Mouse (Mus musculus) forebrain, embryonic 16.5 days (tissue): Measurements from ENCODE around the gene Pole2. TPM values are rescaled to one million over a fixed set of nuclear protein-coding genes. Genes with fewer than 3 reads are reported as not detected.

Source experiments
- ATAC-seq: fragments of 200-750 bp; cut with Nextera tagmentation; 2 replicates; pipeline ENCODE4 v1.8.0; 2017; ENCODE audit warnings: mild to moderate bottlenecking, moderate library complexity
- H3K27ac ChIP-seq: fragments of 300-500 bp; sonication (generic); 2 replicates; pipeline ENCODE4 v1.5.1; 2014; ENCODE audit warnings: low read length, control low read depth
- H3K27me3 ChIP-seq: fragments of 300-500 bp; sonication (generic); replicated peaks from 2 replicates; pipeline ENCODE4 v1.6.1; 2014; ENCODE audit warnings: low read length; ENCODE audit not compliant: control insufficient read depth, insufficient read depth
- H3K36me3 ChIP-seq: fragments of 300-500 bp; sonication (generic); 2 replicates; pipeline ENCODE4 v1.6.1; 2014; ENCODE audit not compliant: control insufficient read depth, insufficient read depth
- H3K4me1 ChIP-seq: fragments of 300-500 bp; sonication (generic); replicated peaks from 2 replicates; pipeline ENCODE4 v1.6.1; 2014; ENCODE audit warnings: low read length; ENCODE audit not compliant: control insufficient read depth, insufficient read depth
- H3K4me2 ChIP-seq: fragments of 300-500 bp; sonication (generic); 2 replicates; pipeline ENCODE4 v1.6.1; 2014; ENCODE audit warnings: mild to moderate bottlenecking, low read length, control low read depth
- H3K4me3 ChIP-seq: fragments of 300-500 bp; sonication (generic); replicated peaks from 2 replicates; pipeline ENCODE4 v1.5.1; 2014; ENCODE audit warnings: mild to moderate bottlenecking, low read length, control low read depth
- H3K9ac ChIP-seq: fragments of 300-500 bp; sonication (generic); replicated peaks from 2 replicates; pipeline ENCODE4 v1.6.1; 2014; ENCODE audit warnings: low read depth, low read length, control low read depth
- H3K9me3 ChIP-seq: fragments of 300-500 bp; sonication (generic); 2 replicates; pipeline ENCODE4 v1.6.1; 2016; ENCODE audit warnings: low read length; ENCODE audit not compliant: control insufficient read depth
- WGBS: fragments of 180-500 bp; shearing (Covaris S2); extraction: QIAGEN DNeasy Blood & Tissue Kit; methylation state at CpG from one replicate; pipeline ENCODE4 v1.1.7; 2014; 5-methylcytosine and 5-hydroxymethylcytosine counted together
- polyA plus RNA-seq: library from polyadenylated mRNA; unstranded; fragments of >200 nt; fragmentation: Nextera tagmentation; extraction: Ambion mirVana; gene quantifications from 2 replicates; pipeline ENCODE4 v1.2.1, GENCODE M21; 2015

Gene Pole2
- polyA plus RNA-seq, 1 experiment from 2014 or later, result 7.2 TPM

DNA sequence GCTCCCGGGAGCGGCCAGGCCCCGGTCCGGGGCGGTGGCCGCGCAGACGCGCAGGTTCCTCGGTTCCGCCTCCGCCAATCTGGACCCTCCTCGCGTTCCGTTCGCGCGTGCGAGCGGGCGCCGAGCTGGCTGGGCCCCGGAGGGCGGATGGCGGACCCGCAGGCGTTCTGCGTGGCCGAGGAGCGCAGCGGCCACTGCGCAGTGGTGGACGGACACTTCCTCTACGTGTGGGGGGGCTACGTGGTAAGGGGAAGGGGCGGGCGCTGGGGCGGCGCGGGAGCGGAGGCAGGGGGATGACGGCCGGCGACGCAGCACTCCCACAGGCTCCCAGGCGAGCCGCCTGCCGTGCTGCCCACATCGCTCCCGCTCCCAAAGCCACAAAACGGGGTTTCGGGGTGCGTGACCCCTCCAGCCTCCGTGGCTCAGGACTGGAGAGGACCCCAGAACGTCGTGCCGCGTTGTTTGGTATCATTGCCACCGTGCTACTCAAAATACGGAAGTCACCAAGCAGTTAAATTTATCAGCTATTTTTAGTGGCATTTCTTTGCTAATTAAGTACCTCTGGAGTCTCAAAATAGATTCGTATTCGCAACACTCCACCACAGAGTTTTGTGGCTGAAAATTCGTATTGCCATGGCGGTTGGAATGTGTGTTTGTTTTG, 13.9 kb upstream of the Pole2 start:
- H3K27ac ChIP-seq, result peak overlapping the region; percentile 31
- H3K9me3 ChIP-seq, result no peaks in the 10 kb centered on the region
- WGBS, result under 1% methylated on average over 59 of the region's 64 CpGs

DNA sequence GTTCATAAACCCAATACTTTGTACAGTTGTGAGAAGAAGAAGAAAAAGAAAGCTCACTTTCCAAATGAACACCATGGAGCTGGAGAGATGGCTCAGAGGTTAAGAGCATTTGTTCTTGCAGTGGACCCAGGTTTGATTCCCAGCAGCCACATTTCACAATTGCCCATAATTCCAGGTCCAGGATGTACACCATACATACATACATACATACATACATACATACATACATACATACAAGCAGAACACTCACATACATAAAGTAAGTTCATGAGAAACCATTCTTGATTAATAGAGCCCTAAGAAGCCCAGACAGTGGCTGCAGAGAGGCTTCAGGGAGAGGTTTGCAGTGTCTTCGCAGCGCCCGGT, 13.4 kb upstream of the Pole2 start:
- peak overlapping the region; percentile 73 for H3K4me2 ChIP-seq
- H3K27me3 ChIP-seq, result no peaks in the 10 kb centered on the region
- peaks cover 5% of the 10 kb centered on the region for H3K4me1 ChIP-seq
- H3K9ac ChIP-seq, result peak overlapping the region; percentile 73
- no peaks in the 10 kb centered on the region for H3K36me3 ChIP-seq
- H3K4me3 ChIP-seq, result peak overlapping the region; percentile 78
- WGBS, result 0% methylated on average over 3 of the region's 3 CpGs
- ATAC-seq, result no peak; the same call in 1 of the 2 replicates
- H3K9me3 ChIP-seq, result no peaks in the 10 kb centered on the region
- H3K27ac ChIP-seq, result peak overlapping the region; percentile 31

More for the DNA sequence above, 13.9 kb upstream of the Pole2 start:
- H3K9ac ChIP-seq, result peak overlapping the region; percentile 73
- peak; percentile 91 for ATAC-seq
- peak overlapping the region; percentile 78 for H3K4me3 ChIP-seq
- H3K36me3 ChIP-seq, result no peaks in the 10 kb centered on the region
- H3K4me2 ChIP-seq, result peak overlapping the region; percentile 73
- H3K27me3 ChIP-seq, result no peaks in the 10 kb centered on the region
- peaks cover 5% of the 10 kb centered on the region for H3K4me1 ChIP-seq

DNA sequence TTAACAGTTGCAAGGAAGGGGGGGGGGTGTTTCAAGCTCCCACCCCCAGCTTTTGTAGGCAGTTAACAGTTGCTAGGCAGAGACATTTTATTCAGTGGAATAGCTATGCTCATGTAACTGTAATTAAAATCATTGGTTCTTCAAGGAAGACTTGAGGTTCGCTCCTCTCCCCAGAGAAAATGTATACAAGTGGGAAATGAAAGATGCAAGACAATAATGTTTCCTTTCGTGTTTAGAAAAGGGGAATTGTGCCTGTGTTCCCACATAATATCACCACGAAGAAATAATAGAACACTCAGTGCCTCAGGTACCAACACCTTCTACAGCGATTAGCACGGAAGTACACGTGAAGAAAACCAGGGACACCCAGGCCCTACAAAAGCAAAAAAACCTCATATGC, 12.9 kb upstream of the Pole2 start, which contains the start of gene Klhdc1:
Klhdc1 (plus strand) TSS at position 301 of the 400 bp plus-strand sequence.
- Histone ChIP-seq H3K9me3 (no peaks in the 10 kb centered on the region), H3K9ac (peak within 1 kb of the TSS; percentile 73), H3K27ac (peak within 1 kb of the TSS; percentile 31), H3K4me2 (peak within 1 kb of the TSS; percentile 73), H3K27me3 (no peaks in the 10 kb centered on the region), H3K4me1 (peaks cover 5% of the 10 kb centered on the region), H3K36me3 (no peaks in the 10 kb centered on the region), H3K4me3 (peak within 1 kb of the TSS; percentile 78)
- no peak for ATAC-seq
- 70% methylated on average over 6 of the region's 6 CpGs for WGBS

DNA sequence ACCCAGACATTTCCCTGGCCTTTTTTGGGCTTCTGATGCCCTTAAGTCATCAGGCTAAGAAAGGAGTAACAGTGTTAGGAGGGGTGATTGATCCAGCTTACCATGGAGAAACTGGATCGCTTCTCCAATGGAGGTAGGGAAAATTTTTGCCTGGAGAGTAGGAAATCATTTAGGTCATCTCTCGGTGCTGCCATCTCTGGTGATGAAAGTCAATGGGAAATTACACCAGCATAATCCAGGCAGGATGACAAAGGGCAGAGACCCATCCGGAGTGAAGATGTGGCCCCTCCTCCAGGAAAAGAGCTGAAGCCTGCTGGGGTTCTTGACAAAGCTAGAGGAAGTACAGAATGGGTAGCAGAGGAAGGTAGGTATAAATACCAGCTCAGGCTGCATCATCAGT, 10.3 kb upstream of the Pole2 start:
- no peak overlapping the region for H3K27ac ChIP-seq
- H3K4me2 ChIP-seq, result no peak overlapping the region
- WGBS, result 42% methylated on average over 3 of the region's 3 CpGs
- H3K27me3 ChIP-seq, result no peaks in the 10 kb centered on the region
- no peaks in the 10 kb centered on the region for H3K36me3 ChIP-seq
- no peak for ATAC-seq
- H3K4me3 ChIP-seq, result no peak overlapping the region
- peaks cover 5% of the 10 kb centered on the region for H3K4me1 ChIP-seq
- H3K9me3 ChIP-seq, result no peaks in the 10 kb centered on the region
- no peak overlapping the region for H3K9ac ChIP-seq

DNA sequence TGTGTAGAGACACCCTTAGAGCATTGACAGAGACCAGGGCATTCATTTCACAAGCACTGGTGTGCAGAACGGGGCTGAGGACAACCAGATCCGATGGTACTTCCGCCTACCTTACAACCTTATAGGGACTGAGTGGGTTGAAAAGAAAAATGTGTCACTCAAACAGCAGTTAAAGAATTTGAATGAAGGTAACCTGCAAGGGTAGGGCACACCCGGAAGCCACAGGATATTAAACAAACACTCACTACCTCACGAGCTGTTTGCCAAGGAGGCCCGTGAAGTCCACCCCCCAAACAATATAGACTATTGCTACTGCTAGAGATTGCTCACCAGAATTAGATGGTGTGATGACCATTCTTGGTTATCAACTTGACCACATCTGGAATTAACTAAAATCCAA, 7.8 kb upstream of the Pole2 start:
- Histone ChIP-seq H3K4me3 (no peak overlapping the region), H3K27ac (no peak overlapping the region), H3K27me3 (no peaks in the 10 kb centered on the region), H3K36me3 (no peaks in the 10 kb centered on the region), H3K4me2 (no peak overlapping the region), H3K4me1 (no peaks in the 10 kb centered on the region), H3K9ac (no peak overlapping the region), H3K9me3 (no peaks in the 10 kb centered on the region)
- 91% methylated on average over 6 of the region's 6 CpGs for WGBS
- ATAC-seq, result no peak

DNA sequence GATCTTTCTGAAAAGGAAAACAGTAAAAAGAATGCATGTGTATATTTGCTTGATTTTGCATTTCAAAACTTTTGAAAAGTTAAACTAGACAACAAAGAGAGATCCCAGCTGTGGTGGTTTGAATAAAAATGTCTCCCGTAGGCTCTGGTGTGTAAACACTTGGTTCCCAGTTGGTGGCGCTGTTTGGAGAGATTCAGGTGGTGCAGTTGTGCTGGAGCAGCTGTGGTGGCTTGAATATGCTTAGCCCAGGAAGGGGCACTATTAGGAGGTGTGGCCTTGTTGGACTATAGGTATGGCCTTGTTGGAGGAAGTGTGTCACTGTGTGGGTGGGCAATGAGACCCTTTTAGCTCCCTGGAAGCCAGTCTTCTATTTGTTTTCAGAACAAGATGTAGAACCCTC, 1.3 kb upstream of the Pole2 start:
- 59% methylated on average over 2 of the region's 2 CpGs for WGBS
- Histone ChIP-seq H3K4me2 (no peak overlapping the region), H3K9ac (no peak overlapping the region), H3K36me3 (no peaks in the 10 kb centered on the region), H3K4me1 (no peaks in the 10 kb centered on the region), H3K27ac (no peak overlapping the region), H3K4me3 (no peak overlapping the region), H3K27me3 (no peaks in the 10 kb centered on the region), H3K9me3 (no peaks in the 10 kb centered on the region)
- no peak for ATAC-seq

DNA sequence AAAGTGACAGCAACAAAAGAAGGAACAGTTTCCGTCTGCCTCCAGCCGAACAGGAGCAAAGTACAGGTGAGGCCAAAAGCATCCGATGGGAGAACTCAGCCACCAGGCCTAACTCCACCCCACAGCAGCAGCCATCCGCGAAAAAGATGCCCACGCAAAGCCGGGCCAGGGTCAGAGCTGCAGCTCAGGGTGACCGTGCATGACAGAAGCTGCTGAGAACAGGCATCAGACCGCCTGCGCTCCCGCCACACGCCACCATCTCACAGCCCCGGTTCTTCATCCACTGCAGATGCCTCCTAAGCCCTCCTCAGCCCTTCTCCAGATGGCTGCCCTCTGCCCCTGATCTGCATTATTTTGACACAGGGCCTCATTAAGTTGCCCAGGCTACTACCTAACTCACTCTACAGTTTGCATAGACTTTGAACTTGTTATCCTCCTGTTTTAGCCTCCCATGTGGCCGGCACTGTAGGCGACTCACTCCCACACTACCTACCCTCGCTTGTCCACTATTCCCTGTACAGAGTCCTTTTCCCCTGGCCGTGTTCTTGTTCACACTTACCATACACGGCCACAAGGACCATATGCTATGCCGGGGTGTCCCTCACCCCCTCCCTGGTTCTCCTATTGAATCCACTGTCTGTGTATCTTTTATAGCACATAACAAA, 7.2 kb downstream of the Pole2 start:
- Histone ChIP-seq H3K36me3 (no peaks in the 10 kb centered on the region), H3K9ac (no peak overlapping the region), H3K27ac (no peak overlapping the region), H3K4me1 (peaks cover 1% of the 10 kb centered on the region), H3K4me2 (no peak overlapping the region), H3K4me3 (no peak overlapping the region), H3K9me3 (no peaks in the 10 kb centered on the region), H3K27me3 (no peaks in the 10 kb centered on the region)
- no peak for ATAC-seq
- WGBS, result 92% methylated on average over 19 of the region's 19 CpGs

DNA sequence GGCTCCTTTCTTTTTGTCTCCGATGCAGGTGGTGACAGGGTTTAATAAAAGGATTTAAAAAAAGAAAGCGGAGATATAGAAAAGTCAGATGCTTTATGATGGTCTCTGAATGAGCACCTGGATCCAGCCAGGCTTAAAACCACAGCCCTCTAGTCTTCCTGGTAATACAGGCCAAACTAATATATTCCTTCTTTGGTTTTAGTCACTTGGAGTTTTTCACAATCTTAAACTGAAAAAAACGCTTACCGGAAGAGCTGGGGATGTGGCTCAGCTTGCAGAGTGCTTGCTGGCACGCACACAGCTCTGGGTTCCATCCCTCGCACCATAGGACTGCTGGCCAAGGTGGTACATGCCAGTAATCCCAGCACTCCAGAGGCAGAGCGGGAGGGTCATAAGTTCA, 11.4 kb downstream of the Pole2 start:
- WGBS, result 91% methylated on average over 7 of the region's 7 CpGs
- H3K4me3 ChIP-seq, result no peak overlapping the region
- no peak overlapping the region for H3K9ac ChIP-seq
- no peak for ATAC-seq
- no peak overlapping the region for H3K27ac ChIP-seq
- no peaks in the 10 kb centered on the region for H3K36me3 ChIP-seq
- H3K4me1 ChIP-seq, result peaks cover 7% of the 10 kb centered on the region
- no peaks in the 10 kb centered on the region for H3K27me3 ChIP-seq
- no peaks in the 10 kb centered on the region for H3K9me3 ChIP-seq
- no peak overlapping the region for H3K4me2 ChIP-seq

DNA sequence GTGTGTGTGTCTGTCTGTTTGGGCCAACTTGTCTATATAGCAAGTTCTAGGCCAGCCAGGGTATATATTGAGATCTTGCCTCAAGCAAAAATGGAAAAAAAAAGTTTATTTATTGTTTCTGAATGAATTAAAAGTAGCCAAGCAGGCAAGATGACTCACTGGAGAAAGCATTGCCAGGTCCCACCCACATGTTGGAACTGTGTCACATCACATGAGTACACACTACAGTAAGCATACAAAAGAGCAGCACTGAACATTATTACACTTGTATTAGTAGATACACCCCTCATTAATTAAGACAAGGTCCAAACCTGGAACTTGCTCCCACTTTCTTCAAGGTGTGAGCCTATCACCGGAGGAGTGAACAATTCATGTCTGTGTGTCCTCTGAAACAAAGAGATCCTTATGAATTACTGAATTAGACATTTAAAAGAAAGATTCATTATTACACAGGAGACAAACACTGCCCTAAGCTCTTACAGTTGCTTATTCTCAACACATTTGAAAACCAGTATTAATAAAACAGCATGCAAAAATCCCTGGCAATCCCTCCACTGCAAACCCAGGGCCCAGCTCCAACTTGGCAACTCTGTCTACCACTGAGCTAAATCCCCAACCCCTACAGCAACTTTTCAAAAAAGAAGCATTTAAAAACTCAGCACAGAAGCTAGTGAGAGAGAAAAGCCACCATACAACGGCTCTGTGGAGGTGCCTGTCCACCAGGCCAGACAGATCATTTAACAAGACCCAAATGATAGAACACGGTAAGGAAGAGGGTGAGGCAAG, 12.8 kb downstream of the Pole2 start:
- H3K4me1 ChIP-seq, result peaks cover 7% of the 10 kb centered on the region
- no peak overlapping the region for H3K9ac ChIP-seq
- H3K27me3 ChIP-seq, result no peaks in the 10 kb centered on the region
- WGBS, result 61% methylated on average over 3 of the region's 3 CpGs
- H3K36me3 ChIP-seq, result no peaks in the 10 kb centered on the region
- H3K27ac ChIP-seq, result no peak overlapping the region
- H3K4me2 ChIP-seq, result no peak overlapping the region
- peak; percentile 60 for ATAC-seq
- H3K9me3 ChIP-seq, result no peaks in the 10 kb centered on the region
- no peak overlapping the region for H3K4me3 ChIP-seq
